Mouse (Mus musculus) spleen, postnatal 4 days (tissue): ENCODE data around the gene Relch.

Experiments
- DNase-seq, 2 experiments: peaks; one replicate each; pipeline ENCODE4 v3.0.0; 2022; ENCODE audit warnings: low spot score in 2 of 2

The Relch gene

DNA sequence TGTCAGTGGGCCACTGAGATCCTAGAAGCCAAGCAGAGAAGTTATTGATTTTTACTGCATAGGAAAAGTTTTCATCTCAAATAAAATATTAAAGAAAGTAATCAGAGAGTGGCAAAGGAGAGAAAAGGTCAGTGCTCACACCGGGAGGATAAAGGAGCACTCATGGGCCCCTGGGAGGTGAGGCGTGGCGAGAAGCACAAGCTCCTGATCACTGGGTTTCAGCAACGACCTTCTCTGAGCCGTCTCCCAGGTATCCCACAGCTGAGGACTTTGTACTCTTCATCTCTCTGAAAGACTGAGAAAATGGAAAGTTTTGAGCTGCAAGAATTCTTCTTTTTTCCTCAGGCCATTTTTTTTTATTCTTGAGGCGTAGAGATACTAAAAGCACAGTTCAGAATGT, 131.0 kb downstream of the Relch start:
- no peak for DNase-seq

DNA sequence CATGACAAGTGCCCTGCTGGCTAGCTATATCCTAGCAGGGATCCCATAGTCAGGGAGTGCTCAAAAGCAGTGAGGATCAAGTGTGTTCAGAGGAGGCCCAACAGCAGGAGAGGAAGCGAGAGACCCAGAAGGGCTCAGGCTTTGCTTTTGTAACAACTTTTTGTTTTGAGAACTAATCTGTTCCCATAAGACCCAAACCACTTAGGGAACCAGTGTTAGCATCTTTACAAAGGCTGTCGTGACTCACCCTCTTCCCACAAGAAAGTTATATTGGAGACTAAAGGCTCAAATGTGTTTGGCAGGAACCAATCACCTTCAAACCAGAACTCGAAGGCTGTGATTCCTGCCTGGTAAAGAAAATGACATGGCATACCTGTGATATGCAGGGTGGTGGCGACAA, 132.0 kb downstream of the Relch start:
- no peak for DNase-seq

DNA sequence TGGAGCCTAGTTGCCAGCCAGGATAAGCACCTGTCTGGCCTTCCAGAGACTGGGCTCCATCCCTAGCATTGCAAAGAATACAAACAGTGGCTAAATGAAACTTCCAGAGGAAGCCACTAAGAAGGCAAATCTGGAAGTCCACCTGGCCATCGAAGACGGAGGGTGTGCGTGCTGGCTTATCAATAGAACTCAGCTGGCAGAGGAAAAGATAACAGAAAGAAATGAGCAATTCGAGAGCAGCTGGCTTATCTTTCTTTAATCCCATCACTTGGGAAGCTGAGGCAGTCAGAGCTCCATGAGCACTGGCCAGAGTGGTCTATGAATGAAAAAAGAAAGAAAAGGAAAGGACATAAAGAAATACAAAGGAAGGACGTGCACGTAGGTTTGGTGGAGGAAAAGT, 136.9 kb downstream of the Relch start:
- DNase-seq, result no peak

DNA sequence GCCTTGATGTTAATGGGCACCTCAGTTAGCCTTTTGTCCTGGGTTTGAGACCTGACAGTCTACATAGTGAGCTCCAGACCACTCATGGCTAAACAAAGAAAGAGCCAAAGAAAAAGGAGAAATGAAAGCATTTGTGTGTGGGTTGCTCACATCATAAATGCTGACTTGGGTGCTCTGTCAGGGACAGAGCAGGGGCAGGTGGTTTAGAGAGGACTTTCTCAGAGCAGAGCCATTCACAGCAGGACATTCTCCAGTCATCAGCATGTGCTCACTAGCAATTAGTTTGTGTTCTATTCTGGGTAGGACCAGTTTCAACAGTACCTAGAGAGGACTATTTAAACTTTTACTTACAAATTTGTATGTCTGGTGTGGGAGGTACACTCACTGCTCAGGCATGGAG, 137.6 kb downstream of the Relch start:
- DNase-seq, result no peak

DNA sequence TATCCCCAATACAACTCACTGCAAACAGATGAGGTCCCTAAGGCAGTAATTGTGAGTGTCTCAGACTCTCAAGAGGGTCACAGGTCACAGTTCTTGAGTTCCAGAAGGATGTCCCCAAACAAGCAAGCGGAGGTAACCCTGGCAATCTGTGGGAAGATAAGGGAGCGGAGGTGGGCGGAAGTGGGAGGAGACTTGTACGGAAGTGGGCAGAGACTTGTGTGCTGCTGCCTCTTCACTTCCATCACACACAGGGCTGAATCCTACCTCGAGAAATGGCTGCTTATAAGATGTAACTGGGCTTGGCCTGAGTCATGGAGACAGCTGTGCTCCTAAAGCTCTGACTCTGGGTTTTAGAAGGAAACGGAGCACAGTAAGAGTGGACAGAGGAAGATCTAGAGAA, 139.3 kb downstream of the Relch start:
- DNase-seq, result no peak

DNA sequence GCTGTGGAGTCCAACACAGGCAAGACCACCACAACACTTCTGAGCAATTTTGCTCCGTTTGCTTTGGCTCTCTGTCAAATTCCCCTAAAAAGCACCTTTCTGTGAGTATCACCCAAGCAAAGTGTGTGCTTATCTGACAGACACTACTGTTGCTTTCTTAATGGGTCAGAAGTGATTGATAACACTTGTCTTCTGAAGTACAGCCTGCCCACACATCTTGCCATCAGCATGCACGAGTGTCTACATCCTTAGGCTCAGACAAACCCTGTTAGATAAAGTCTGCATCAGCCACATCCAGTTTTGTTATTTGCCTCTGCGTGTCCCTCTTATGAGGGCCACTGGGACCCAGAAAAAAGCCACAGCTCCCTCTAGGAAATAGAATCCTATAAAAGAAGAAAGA, 140.6 kb downstream of the Relch start:
- DNase-seq, result no peak
